Mouse (Mus musculus) embryonic facial prominence, embryonic 10.5 days (tissue): ENCODE data around the gene Spaca6. TPM values are rescaled to one million over a fixed set of nuclear protein-coding genes. Genes with fewer than 3 reads are reported as not detected.
"Not testable (repeated sequence)": the region's sequence is repeated elsewhere in the genome, so short reads cannot be mapped to it uniquely, and the experiment has no call there.

Source experiments
- DNase-seq: peaks from one replicate; pipeline ENCODE4 v3.0.0-alpha.2; 2017; ENCODE audit warnings: low spot score
- H3K27ac ChIP-seq: fragments of 300-500 bp; sonication (generic); replicated peaks from 2 replicates; pipeline ENCODE4 v1.5.1; 2016; ENCODE audit warnings: mild to moderate bottlenecking
- H3K27me3 ChIP-seq: fragments of 300-500 bp; sonication (generic); replicated peaks from 2 replicates; pipeline ENCODE4 v1.6.1; 2016; ENCODE audit warnings: low read depth, mild to moderate bottlenecking; ENCODE audit not compliant: poor library complexity, severe bottlenecking
- H3K36me3 ChIP-seq: fragments of 300-500 bp; sonication (generic); replicated peaks from 2 replicates; pipeline ENCODE4 v1.6.1; 2016; ENCODE audit warnings: mild to moderate bottlenecking, moderate library complexity
- H3K4me1 ChIP-seq: fragments of 300-500 bp; sonication (generic); 2 replicates; pipeline ENCODE4 v1.6.1; 2016
- H3K4me3 ChIP-seq: fragments of 300-500 bp; sonication (generic); 2 replicates; pipeline ENCODE4 v1.5.1; 2016; ENCODE audit warnings: mild to moderate bottlenecking, moderate library complexity
- H3K9me3 ChIP-seq: fragments of 300-500 bp; sonication (generic); 2 replicates; pipeline ENCODE4 v1.6.1; 2016; ENCODE audit warnings: mild to moderate bottlenecking
- WGBS: fragments of 180-500 bp; shearing (Covaris S2); methylation state at CpG from one replicate; pipeline ENCODE4 v1.1.7; 2016; 5-methylcytosine and 5-hydroxymethylcytosine counted together
- polyA plus RNA-seq: library from polyadenylated mRNA; unstranded; fragments of >200 nt; fragmentation: Nextera tagmentation; extraction: Ambion mirVana; gene quantifications from 2 replicates; pipeline ENCODE4 v1.2.1, GENCODE M21; 2016

Spaca6 gene
- polyA plus RNA-seq, 1 experiment from 2014 or later: 61.6 TPM

DNA sequence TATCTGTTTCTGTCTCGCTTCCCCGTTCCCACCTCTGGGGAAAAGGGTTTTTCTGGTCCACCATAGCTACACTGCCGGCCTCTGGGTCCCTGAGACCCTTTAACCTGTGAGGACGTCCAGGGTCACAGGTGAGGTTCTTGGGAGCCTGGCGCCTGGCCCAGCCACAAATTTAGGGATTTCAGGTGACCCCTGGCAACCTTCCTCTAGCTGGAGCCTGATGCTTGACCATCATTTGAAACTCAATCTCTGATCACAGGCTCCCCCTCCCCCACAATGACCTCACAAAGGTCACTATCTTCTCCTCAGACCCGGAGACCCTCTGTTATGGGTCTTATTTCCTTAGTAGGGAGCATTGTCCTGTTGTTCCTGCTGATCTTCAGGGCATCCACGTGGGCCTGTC is 3.8 kb downstream of the Spaca6 start:
- Histone ChIP-seq H3K27me3 (no peaks in the 10 kb centered on the region), H3K4me1 (peaks cover 61% of the 10 kb centered on the region), H3K4me3 (peak overlapping the region; percentile 92), H3K27ac (peak overlapping the region; percentile 99), H3K36me3 (peaks cover 61% of the 10 kb centered on the region), H3K9me3 (no peaks in the 10 kb centered on the region)
- DNase-seq: no peak
- WGBS: 61% methylated on average over 7 of the region's 7 CpGs

DNA sequence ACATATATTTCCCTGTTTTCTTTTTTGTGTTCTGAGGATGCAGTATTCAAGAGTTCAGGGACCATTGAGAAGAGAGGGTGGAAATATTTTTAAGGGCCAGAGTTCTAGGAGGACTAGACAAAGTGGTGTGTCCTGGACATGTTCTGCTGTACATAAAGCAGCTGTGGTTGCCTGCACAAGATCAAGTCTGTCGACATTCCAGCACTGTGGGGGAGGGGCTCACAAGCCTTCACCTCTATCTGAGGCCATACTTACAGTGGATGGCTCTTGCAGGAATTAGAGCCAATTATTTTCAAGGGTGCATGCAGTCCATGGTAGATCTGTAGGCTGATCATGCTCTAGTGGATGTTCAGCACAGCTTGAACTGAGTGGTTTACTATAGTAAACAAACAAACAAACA is 7.9 kb downstream of the Spaca6 start:
- Histone ChIP-seq H3K4me3 (peak overlapping the region; percentile 18; the same call in 1 of the 2 replicates), H3K36me3 (peaks cover 91% of the 10 kb centered on the region), H3K9me3 (no peaks in the 10 kb centered on the region), H3K27me3 (no peaks in the 10 kb centered on the region), H3K4me1 (peaks cover 81% of the 10 kb centered on the region), H3K27ac (no peak overlapping the region)
- WGBS: 15% methylated on average over 1 of the region's 1 CpGs
- peak; percentile 66 for DNase-seq

GRCm38 (mm10) chr17:17836101-17836500 is 9.1 kb downstream of the Spaca6 start:
- no peak for DNase-seq
- WGBS: 89% methylated on average over 5 of the region's 5 CpGs
- Histone ChIP-seq H3K27me3 (no peaks in the 10 kb centered on the region), H3K4me1 (peaks cover 69% of the 10 kb centered on the region), H3K4me3 (no peak overlapping the region), H3K27ac (no peak overlapping the region), H3K36me3 (peaks cover 91% of the 10 kb centered on the region), H3K9me3 (no peaks in the 10 kb centered on the region)

- Histone ChIP-seq H3K36me3 (peaks cover 90% of the 10 kb centered on the region), H3K27me3 (no peaks in the 10 kb centered on the region), H3K4me1 (peaks cover 57% of the 10 kb centered on the region), H3K4me3 (peak overlapping the region; percentile 58), H3K9me3 (no peaks in the 10 kb centered on the region), H3K27ac (peak overlapping the region; percentile 85)
- 6% methylated on average over 13 of the region's 13 CpGs for WGBS
- peak; percentile 41 for DNase-seq
These were observed 10.5 kb downstream of the Spaca6 start for GRCm38 (mm10) chr17:17837426-17837825.

GRCm38 (mm10) chr17:17837919-17838701 is 11.2 kb downstream of the Spaca6 start:
- Histone ChIP-seq H3K4me3 (peak overlapping the region; percentile 58), H3K4me1 (peaks cover 55% of the 10 kb centered on the region), H3K27ac (peak overlapping the region; percentile 85), H3K27me3 (no peaks in the 10 kb centered on the region), H3K36me3 (peaks cover 90% of the 10 kb centered on the region), H3K9me3 (no peaks in the 10 kb centered on the region)
- WGBS: under 1% methylated on average over 43 of the region's 43 CpGs
- DNase-seq: peak; percentile 90

GRCm38 (mm10) chr17:17839276-17839675 is 12.3 kb downstream of the Spaca6 start:
- no peak for DNase-seq
- Histone ChIP-seq H3K4me1 (peaks cover 44% of the 10 kb centered on the region), H3K27ac (no peak overlapping the region), H3K27me3 (no peaks in the 10 kb centered on the region), H3K36me3 (peaks cover 86% of the 10 kb centered on the region), H3K4me3 (no peak overlapping the region), H3K9me3 (no peaks in the 10 kb centered on the region)
- WGBS: 94% methylated on average over 2 of the region's 2 CpGs

GRCm38 (mm10) chr17:17840796-17841195 is 13.8 kb downstream of the Spaca6 start:
- H3K36me3 ChIP-seq: peaks cover 70% of the 10 kb centered on the region
- no peaks in the 10 kb centered on the region for H3K9me3 ChIP-seq
- no peaks in the 10 kb centered on the region for H3K27me3 ChIP-seq
- peaks cover 29% of the 10 kb centered on the region for H3K4me1 ChIP-seq
- no peak for DNase-seq
- H3K4me3 ChIP-seq: no peak overlapping the region
- no peak overlapping the region for H3K27ac ChIP-seq
- 92% methylated on average over 7 of the region's 7 CpGs for WGBS

GRCm38 (mm10) chr17:17843534-17844261 is 16.7 kb downstream of the Spaca6 start:
- WGBS: 76% methylated on average over 27 of the region's 27 CpGs
- DNase-seq: no peak
- H3K4me1 ChIP-seq: peaks cover under 1% of the 10 kb centered on the region; the same call in 1 of the 2 replicates
- no peaks in the 10 kb centered on the region for H3K9me3 ChIP-seq
- peaks cover 51% of the 10 kb centered on the region for H3K36me3 ChIP-seq
- H3K27me3 ChIP-seq: peaks cover 10% of the 10 kb centered on the region
- no peak overlapping the region for H3K27ac ChIP-seq
- no peak overlapping the region for H3K4me3 ChIP-seq

DNA sequence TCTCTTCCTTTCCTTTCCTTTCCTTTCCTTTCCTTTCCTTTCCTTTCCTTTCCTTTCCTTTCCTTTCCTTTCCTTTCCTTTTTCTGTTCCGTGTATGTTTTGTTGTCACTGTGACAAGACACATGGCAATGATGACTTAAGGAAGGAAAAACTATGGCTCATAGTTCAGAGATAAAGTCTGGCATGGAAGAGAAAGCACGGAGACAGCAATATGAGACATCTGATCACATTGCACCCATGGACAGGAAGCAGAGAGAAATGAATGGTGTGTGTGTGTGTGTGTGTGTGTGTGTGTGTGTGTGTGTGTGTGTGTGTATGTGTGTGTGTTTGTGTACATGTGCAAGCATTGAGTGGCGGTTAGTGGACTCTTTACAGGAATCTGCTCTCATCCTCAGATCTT is 17.6 kb downstream of the Spaca6 start:
- H3K9me3 ChIP-seq, H3K4me1 ChIP-seq, DNase-seq, H3K4me3 ChIP-seq, H3K27ac ChIP-seq: not testable (repeated sequence)
- Histone ChIP-seq H3K27me3 (peaks cover 19% of the 10 kb centered on the region), H3K36me3 (peaks cover 41% of the 10 kb centered on the region)
- WGBS: 86% methylated on average over 3 of the region's 3 CpGs

GRCm38 (mm10) chr17:17845187-17846027 is 18.4 kb downstream of the Spaca6 start:
- H3K4me3 ChIP-seq: no peak overlapping the region
- no peaks in the 10 kb centered on the region for H3K9me3 ChIP-seq
- H3K4me1 ChIP-seq: peaks cover 7% of the 10 kb centered on the region; the same call in 1 of the 2 replicates
- peaks cover 33% of the 10 kb centered on the region for H3K36me3 ChIP-seq
- H3K27me3 ChIP-seq: peaks cover 27% of the 10 kb centered on the region
- 75% methylated on average over 10 of the region's 10 CpGs for WGBS
- no peak for DNase-seq
- H3K27ac ChIP-seq: no peak overlapping the region

DNA sequence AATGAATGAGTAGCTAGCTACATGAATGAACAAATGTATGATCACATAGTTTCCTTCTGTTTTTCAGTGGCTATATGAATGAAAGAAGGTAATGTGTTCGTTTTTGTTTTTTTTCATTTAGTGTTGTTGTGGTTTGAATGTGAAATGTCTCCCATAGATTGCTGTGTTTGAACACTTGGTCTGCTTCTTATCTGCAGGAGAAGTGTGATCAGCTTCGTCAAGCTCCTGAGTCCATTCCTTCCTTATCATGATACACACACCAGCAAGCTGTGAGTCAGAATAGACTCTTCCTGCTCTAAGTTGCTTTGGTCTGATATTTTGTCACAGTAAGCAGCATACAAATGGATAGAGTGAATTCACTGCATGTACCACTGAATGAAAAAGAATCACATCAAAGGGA is 22.0 kb downstream of the Spaca6 start:
- no peaks in the 10 kb centered on the region for H3K9me3 ChIP-seq
- no peak for DNase-seq
- H3K4me1 ChIP-seq: peaks cover 7% of the 10 kb centered on the region; the same call in 1 of the 2 replicates
- H3K4me3 ChIP-seq: no peak overlapping the region
- H3K27ac ChIP-seq: no peak overlapping the region
- H3K27me3 ChIP-seq: peaks cover 37% of the 10 kb centered on the region
- H3K36me3 ChIP-seq: no peaks in the 10 kb centered on the region; the same call in 1 of the 2 replicates
- WGBS: 86% methylated on average over 2 of the region's 2 CpGs
